Mouse (Mus musculus) heart, adult 8-10 months (tissue): ENCODE data around the gene Tmem255b. TPM values are rescaled to one million over a fixed set of nuclear protein-coding genes. Genes with fewer than 3 reads are reported as not detected.

Source experiments
- DNase-seq: peaks from one replicate; pipeline ENCODE4 v3.0.0; 2022; ENCODE audit warnings: low spot score
- total RNA-seq, 4 experiments: library from RNA; stranded (reverse); gene quantifications; 2 replicates each; pipeline ENCODE4 v1.2.4; 2022

Gene Tmem255b
- 1 to 10 TPM; 3.7 to 7.5 (median 5.7) TPM for total RNA-seq

GRCm38 (mm10) chr8:13434889-13435288 is at the start of gene Tmem255b:
TSS of gene Tmem255b (plus strand) at chr8:13435189.
- no peak for DNase-seq

- no peak for DNase-seq
Observed at GRCm38 (mm10) chr8:13386366-13386765, 48.6 kb upstream of the Tmem255b start.

GRCm38 (mm10) chr8:13387728-13388127 is 47.3 kb upstream of the Tmem255b start:
- DNase-seq, result no peak

- DNase-seq, result no peak
Observed at GRCm38 (mm10) chr8:13388744-13389143, 46.2 kb upstream of the Tmem255b start.

- no peak for DNase-seq
Observed at GRCm38 (mm10) chr8:13393869-13394268, 41.1 kb upstream of the Tmem255b start.

- DNase-seq, result no peak
Observed at GRCm38 (mm10) chr8:13396725-13397124, 38.3 kb upstream of the Tmem255b start, which contains the start of gene Atp4b. TSS of gene Atp4b (minus strand) at chr8:13396825.

- no peak for DNase-seq
Observed at GRCm38 (mm10) chr8:13403517-13403916, 31.5 kb upstream of the Tmem255b start.

GRCm38 (mm10) chr8:13404666-13405131 is 30.3 kb upstream of the Tmem255b start, which contains the start of gene Grk1:
TSS of gene Grk1 (plus strand) at chr8:13405081.
- DNase-seq, result no peak

GRCm38 (mm10) chr8:13406011-13406410 is 29.0 kb upstream of the Tmem255b start:
- DNase-seq, result no peak

GRCm38 (mm10) chr8:13411597-13411996 is 23.4 kb upstream of the Tmem255b start:
- DNase-seq, result peak; percentile 57

GRCm38 (mm10) chr8:13412891-13413558 is 22.0 kb upstream of the Tmem255b start:
- DNase-seq, result peak; percentile 52

GRCm38 (mm10) chr8:13413823-13414390 is 21.1 kb upstream of the Tmem255b start:
- no peak for DNase-seq

GRCm38 (mm10) chr8:13415879-13416278 is 19.1 kb upstream of the Tmem255b start:
- DNase-seq, result no peak

- DNase-seq, result no peak
Observed at GRCm38 (mm10) chr8:13419111-13419639, 15.8 kb upstream of the Tmem255b start.

GRCm38 (mm10) chr8:13420970-13421369 is 14.0 kb upstream of the Tmem255b start:
- no peak for DNase-seq

GRCm38 (mm10) chr8:13427351-13427750 is 7.6 kb upstream of the Tmem255b start:
- peak; percentile 59 for DNase-seq

GRCm38 (mm10) chr8:13428156-13428555 is 6.8 kb upstream of the Tmem255b start:
- DNase-seq, result no peak

- no peak for DNase-seq
Observed at GRCm38 (mm10) chr8:13430412-13430811, 4.6 kb upstream of the Tmem255b start.

- DNase-seq, result peak; percentile 62
Observed at GRCm38 (mm10) chr8:13430866-13431265, 4.1 kb upstream of the Tmem255b start.

GRCm38 (mm10) chr8:13433130-13433529 is 1.9 kb upstream of the Tmem255b start:
- no peak for DNase-seq

- no peak for DNase-seq
Observed at GRCm38 (mm10) chr8:13436052-13436451, 1.1 kb downstream of the Tmem255b start.

- no peak for DNase-seq
Observed at GRCm38 (mm10) chr8:13437531-13437930, 2.5 kb downstream of the Tmem255b start.

GRCm38 (mm10) chr8:13442152-13442551 is 7.2 kb downstream of the Tmem255b start:
- DNase-seq, result no peak
